20 mouse cellular contexts compared by ENCODE assay signal in genomic region chr12:73199375-73199774, GRCm38 (mm10).
DNase-seq lines count a peak whose midpoint lies in the region; ATAC-seq and TF ChIP-seq lines count a peak whose summit lies in the region.
"Had no signal": no experiment of that assay in that cellular context is flagged by ENCODE, and none has a peak within 500 bp of the region (broad histone marks: within the 10 kb centered on the region; RNA-seq: fewer than 3 reads in every experiment).

No protein-coding gene starts in this region.

- intact Hi-C loops in gastrocnemius, adult 2 months (cut with DNase I) = no loop called here

- no peaks in the 10 kb centered on the region for H3K4me1 ChIP-seq in kidney, postnatal 0 days (replicated peaks; ENCODE audit: insufficient read depth, low read length)
- H3K4me1 ChIP-seq: midbrain, embryonic 13.5 days had no signal

- 43% methylated on average over 7 of the region's 7 CpGs for WGBS in kidney, postnatal 0 days

- no peak overlapping the region for H3K4me2 ChIP-seq in kidney, postnatal 0 days (ENCODE audit: low read length)
- H3K4me2 ChIP-seq: embryonic facial prominence, embryonic 12.5 days; liver, embryonic 13.5 days; midbrain, embryonic 13.5 days had no signal

- ATAC-seq in kidney, postnatal 0 days (replicated peaks; ENCODE audit: low FRiP score, low read depth) = no peak
- ATAC-seq in megakaryocyte-erythroid progenitor cell, adult 5-6 weeks (replicated peaks; ENCODE audit: low FRiP score, low TSS enrichment, poor library complexity, severe bottlenecking) = no peak
- ATAC-seq: midbrain, embryonic 13.5 days had no signal

- peak overlapping the region; percentile 53 for H3K27ac ChIP-seq in gastrocnemius, adult 2 months
- H3K27ac ChIP-seq in kidney, postnatal 0 days = no peak overlapping the region
- H3K27ac ChIP-seq: embryonic facial prominence, embryonic 12.5 days; hindbrain, embryonic 10.5 days; liver, embryonic 13.5 days; midbrain, embryonic 13.5 days had no signal

- H3K9me3 ChIP-seq in kidney, postnatal 0 days (replicated peaks; ENCODE audit: low read length) = no peaks in the 10 kb centered on the region
- H3K9me3 ChIP-seq: embryonic facial prominence, embryonic 12.5 days; hindbrain, embryonic 10.5 days; liver, embryonic 13.5 days; midbrain, embryonic 13.5 days had no signal

- no peak for DNase-seq in gastrocnemius, adult 2 months
- no peak for DNase-seq in gastrocnemius, postnatal 25 days
- DNase-seq in kidney, postnatal 0 days (ENCODE audit: low spot score) = peak; percentile 69
- DNase-seq in kidney, postnatal 25 days = no peak
- DNase-seq in lung, postnatal 10 days = peak; percentile 15
- no peak for DNase-seq in lung, postnatal 36 days
- DNase-seq: adrenal gland, adult 2 months; cerebellum, adult 11-12 months; cerebellum, postnatal 25 days; liver, embryonic 13.5 days; lung, postnatal 14 days; retina, postnatal 1 day; right cerebral cortex, postnatal 4 days; thymus, postnatal 36 days had no signal

- H3K4me3 ChIP-seq in gastrocnemius, adult 2 months = no peak overlapping the region
- no peak overlapping the region for H3K4me3 ChIP-seq in kidney, postnatal 0 days (replicated peaks; ENCODE audit: low read depth, low read length)
- H3K4me3 ChIP-seq: embryonic facial prominence, embryonic 12.5 days; hindbrain, embryonic 10.5 days; liver, embryonic 13.5 days; midbrain, embryonic 13.5 days; myocyte had no signal

- no peaks in the 10 kb centered on the region for H3K27me3 ChIP-seq in kidney, postnatal 0 days (ENCODE audit: insufficient read depth, low read length)
- H3K27me3 ChIP-seq: CH12.LX; embryonic facial prominence, embryonic 12.5 days; liver, embryonic 13.5 days; midbrain, embryonic 13.5 days had no signal

- H3K9ac ChIP-seq in kidney, postnatal 0 days (ENCODE audit: low read depth, low read length) = no peak overlapping the region
- H3K9ac ChIP-seq: embryonic facial prominence, embryonic 12.5 days; liver, embryonic 13.5 days; midbrain, embryonic 13.5 days had no signal

- no peak for TF ChIP-seq CTCF in gastrocnemius, adult 2 months (IDR thresholded peaks at IDR 0.05)
- no peak for TF ChIP-seq CTCF in kidney, postnatal 0 days (IDR thresholded peaks at IDR 0.05; ENCODE audit: low read depth)

- no peaks in the 10 kb centered on the region for H3K36me3 ChIP-seq in kidney, postnatal 0 days (ENCODE audit: insufficient read depth, low read length)
- H3K36me3 ChIP-seq: embryonic facial prominence, embryonic 12.5 days; hindbrain, embryonic 10.5 days; liver, embryonic 13.5 days; midbrain, embryonic 13.5 days had no signal

Comparison
In these comparisons a context has a peak if more than half of its experiments do, and no peak if none do; other contexts are left out.
1. DNase-seq: peak in kidney, postnatal 0 days (single experiment) and lung, postnatal 10 days (single experiment); none in gastrocnemius, adult 2 months (single experiment), gastrocnemius, postnatal 25 days (single experiment), kidney, postnatal 25 days (0 of 2) and lung, postnatal 36 days (single experiment).